Mouse (Mus musculus) kidney, postnatal 14 days (tissue): ENCODE data around the gene Ssh2.

Experiments
- DNase-seq: peaks from one replicate; pipeline ENCODE4 v3.0.0; 2022; ENCODE audit warnings: mixed read lengths

Gene Ssh2

DNA sequence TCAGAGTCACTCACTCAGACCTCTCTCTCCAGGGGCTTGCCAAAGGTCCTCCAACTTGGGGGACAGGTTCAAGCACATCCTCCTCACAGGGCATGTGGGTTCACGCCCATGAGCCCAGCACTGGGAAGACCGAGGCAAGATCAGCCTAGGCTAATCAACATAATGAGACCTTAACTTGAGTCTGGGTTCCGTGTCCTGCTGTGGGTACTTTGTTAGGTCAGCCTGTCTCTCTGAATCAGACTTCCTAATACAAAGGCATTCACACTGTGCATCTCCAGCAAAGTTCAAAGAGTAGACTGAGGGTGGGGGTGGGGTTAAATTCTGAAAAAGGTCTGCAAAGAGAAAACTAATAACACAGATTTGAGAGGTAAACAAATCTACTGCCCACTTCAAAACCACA, 249.0 kb downstream of the Ssh2 start:
- no peak for DNase-seq

- no peak for DNase-seq
These were observed 250.5 kb downstream of the Ssh2 start for GRCm38 (mm10) chr11:77466544-77466943.

- DNase-seq, result peak; percentile 87
These were observed 251.1 kb downstream of the Ssh2 start for GRCm38 (mm10) chr11:77467157-77467556.

GRCm38 (mm10) chr11:77467784-77468183, 251.7 kb downstream of the Ssh2 start:
- peak; percentile 79 for DNase-seq

DNA sequence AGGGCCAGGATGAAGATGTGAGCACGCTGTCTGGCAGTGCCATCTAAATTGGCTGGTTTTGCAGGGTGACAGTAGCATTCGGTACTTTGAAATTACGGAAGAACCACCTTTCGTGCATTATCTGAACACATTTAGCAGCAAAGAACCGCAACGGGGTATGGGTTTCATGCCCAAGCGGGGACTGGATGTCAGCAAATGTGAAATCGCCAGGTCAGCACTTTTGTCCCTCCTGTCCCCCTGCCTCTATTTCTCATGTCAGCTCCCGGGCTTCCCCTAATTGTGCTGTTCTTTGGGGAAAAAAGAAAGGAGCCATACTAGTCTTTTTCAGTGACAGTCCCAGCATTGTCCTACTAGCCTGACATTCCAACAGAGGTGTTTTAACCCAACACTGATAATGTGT, 252.3 kb downstream of the Ssh2 start:
- DNase-seq, result no peak

- no peak for DNase-seq
These were observed 255.3 kb downstream of the Ssh2 start for GRCm38 (mm10) chr11:77471407-77471806.

DNA sequence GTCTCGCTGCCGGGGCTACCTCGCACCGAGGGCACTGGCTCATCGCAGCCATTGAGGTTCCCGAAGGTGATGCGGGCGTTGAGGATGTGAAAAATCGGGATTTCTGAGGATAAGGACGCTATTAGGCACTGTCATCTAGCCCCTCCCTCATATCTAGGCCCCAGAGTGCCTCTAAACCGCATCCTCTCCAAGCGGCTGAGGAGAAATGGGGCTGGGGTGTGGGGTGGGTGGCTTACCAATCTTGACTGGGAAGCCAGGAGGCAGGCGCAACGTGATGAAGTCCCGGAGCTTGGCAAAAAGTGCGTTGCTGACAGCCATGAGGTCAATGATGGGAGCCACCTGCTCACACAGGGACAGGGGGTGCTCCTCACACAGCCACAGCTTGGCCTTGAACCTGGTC, 256.7 kb downstream of the Ssh2 start:
- DNase-seq, result no peak

- peak; percentile 6 for DNase-seq
These were observed 260.1 kb downstream of the Ssh2 start for GRCm38 (mm10) chr11:77476216-77476615.

DNA sequence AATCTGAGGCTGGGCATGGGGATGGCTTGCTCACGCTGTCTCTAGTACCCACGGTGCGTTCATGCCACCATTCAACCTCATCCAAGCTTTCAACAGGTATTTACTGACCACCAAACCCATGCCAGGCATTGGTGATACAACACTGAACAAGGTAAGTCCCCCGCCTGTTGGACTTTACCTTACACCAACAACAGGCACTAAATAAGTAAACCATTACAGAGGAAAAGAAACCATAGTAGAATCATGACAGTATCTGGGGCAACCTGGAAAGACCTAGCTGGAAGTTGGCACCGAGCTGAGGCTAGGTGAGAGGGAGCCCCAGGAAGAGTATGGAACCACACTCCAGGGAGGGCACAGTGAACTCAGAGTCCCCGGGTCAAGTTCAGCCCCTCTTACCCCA, 260.8 kb downstream of the Ssh2 start:
- DNase-seq, result peak; percentile 20

GRCm38 (mm10) chr11:77483043-77483442, 267.0 kb downstream of the Ssh2 start:
- DNase-seq, result no peak

GRCm38 (mm10) chr11:77483510-77484255, 267.6 kb downstream of the Ssh2 start:
- no peak for DNase-seq

- DNase-seq, result no peak
These were observed 269.1 kb downstream of the Ssh2 start for GRCm38 (mm10) chr11:77485229-77485628.

GRCm38 (mm10) chr11:77486798-77487197, 270.7 kb downstream of the Ssh2 start:
- DNase-seq, result peak; percentile 27

GRCm38 (mm10) chr11:77488771-77489581, 272.9 kb downstream of the Ssh2 start:
- DNase-seq, result peak; percentile 17

DNA sequence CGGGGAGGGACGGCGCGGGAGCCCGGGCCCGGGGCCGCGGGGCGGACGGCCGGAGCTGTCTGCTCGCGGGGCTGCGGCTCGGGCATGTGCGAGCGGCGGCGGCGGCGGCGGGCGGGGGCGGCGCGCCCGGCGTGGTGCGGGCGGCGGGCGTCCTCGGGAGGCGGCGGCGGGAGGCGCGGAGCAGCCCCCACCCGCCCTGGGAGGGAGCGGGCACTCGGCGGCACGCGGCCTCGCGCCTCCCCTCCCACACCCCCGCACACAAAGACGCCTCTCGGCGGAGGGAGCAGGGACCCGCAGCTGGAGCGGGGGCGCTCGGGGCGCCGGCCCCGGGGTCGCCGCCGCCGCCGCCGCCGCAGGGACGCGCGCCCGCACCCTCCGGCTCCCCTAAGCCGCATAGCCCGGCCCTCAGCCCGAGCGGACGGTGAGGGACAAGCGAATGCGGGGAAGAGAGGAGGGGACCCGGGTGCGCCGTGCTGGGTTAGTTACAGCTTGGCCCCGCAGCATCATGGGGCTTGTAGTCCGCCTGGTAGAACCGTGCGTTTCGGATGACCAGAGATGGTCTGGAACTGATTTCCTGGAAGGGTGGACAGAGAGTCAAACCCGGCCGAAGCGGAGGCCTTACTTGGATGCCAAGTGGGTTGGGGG, 273.6 kb downstream of the Ssh2 start, which contains the start of gene Ankrd13b:
Ankrd13b (minus strand) TSS at position 88 of the 645 bp plus-strand sequence.
- DNase-seq, result peak; percentile 86

DNA sequence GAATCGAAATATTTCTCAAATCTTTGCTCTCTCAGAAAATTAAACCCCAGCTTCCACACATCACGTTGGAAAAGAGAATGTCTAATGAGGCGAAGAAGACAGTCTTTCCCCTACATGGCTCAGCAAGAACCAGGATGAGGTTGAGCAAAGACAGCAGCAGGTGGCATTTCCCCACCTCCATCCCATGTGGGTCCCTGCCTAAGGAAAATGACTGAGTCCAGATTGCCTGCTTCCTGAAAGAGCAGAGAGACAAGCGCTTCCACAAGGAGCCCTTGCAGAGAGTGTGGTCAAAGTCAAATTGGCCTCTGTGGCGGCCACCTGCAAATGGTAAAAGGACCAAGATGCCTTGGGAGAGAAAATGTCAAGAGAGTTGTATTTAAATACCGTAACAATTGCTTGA, 274.4 kb downstream of the Ssh2 start:
- peak; percentile 2 for DNase-seq

GRCm38 (mm10) chr11:77491123-77491501, 275.0 kb downstream of the Ssh2 start:
- DNase-seq, result peak; percentile 92

DNA sequence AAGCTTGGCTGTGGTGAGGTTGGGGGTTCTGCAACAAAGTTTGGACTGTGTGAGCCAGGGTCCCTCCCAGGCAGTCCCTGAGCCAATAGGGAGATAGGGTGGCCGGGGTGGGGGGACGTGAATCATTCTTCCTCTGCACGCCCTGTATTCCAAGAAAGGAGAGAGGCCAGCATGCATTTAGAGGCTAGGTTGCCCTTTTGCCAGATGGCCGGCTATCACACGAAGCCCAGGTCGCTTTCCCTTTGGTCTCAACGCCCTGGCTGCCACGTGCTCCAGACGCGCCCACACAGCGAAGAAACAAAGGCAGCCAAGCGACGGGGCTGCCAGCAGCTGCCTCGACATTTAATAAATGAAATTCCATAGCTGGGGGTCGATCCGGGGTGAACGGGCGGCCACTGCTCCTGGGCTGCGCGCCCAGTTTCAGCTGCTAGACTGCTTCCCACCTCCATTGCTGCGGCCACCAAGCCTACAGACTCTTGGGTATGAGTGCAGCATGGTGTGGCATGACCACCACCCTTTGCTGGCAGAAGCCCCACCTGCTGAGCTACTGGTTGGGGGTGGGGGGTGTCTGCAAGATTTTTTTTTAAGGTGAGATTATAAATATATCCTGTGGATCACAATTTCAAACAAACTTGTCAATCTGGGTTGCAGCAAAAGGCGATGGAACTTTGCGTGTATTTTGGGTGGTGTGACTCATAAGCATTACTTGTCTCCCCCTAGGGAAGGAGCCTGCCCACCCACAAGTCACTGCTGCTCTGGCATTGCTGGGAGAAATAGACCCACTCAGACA, 275.6 kb downstream of the Ssh2 start:
- DNase-seq, result peak; percentile 79

DNA sequence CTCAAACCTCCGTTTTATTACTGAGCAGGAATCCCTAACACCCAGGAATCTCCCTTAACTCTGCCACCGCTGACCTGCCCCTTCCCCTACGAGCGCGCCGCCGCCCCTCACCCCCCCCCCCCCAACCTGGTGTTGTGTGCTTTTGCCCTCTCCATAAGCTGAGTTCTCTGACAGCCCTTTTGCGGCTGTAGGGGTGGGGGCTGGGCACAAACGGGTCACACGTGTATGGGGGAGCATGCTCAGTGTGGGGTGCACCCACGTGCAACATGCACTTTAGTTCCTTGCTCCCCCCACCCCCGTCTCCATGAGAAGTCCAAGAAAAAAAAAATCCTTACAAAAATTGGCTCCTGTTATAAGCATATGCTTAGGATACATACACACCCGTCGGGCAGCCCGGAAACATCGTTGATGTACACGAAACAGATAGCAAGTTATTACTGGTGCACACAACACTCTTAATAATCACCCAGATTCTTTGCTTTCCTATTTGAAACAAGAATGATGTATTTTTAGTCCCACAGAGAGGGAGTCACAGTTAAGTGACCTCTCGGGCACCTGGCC, 276.3 kb downstream of the Ssh2 start:
- DNase-seq, result peak; percentile 44

GRCm38 (mm10) chr11:77492911-77493332, 276.8 kb downstream of the Ssh2 start:
- peak; percentile 97 for DNase-seq

DNA sequence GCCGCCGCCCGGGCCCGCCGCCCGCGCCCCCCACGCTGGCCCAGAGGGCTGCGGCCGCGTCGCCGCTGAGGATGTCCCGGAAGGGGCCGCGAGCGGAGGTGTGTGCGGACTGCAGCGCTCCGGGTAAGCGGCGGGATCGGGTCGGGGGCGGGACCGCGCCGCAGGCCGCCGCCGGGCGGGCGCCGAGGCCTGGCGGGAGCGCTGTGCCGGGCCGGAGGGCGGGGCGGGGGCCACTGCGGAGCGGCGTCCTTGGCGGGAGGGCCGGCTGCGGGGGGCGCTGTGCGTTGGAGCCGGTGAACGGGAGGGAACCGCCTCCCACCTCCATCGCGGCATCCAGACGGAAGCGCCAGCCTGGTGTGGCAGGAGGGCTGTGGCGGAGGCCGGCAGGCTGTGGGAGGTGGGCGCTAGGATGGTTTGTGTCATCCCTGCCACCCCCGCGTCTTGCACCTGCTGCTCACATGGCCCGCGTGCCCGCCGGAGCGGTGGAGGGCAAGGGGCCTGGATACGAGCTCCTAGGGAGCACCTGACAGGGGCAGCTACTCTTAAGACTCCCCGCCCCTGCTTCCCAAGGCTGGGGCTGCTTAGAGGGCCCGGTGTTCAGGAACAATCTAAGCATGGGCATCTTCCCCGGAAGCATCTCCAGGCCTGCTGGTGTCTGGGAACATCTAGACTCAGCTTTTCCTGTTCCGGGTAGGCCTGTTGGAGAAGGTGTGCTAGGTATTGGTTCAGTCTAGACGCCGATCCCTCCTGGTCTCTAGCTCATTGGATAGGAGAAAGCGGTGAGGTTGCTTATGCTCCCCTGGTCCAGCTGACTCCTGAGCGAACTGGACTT, 277.6 kb downstream of the Ssh2 start, which contains the start of gene Git1:
Git1 (plus strand) TSS at position 51 of the 832 bp plus-strand sequence.
- peak; percentile 62 for DNase-seq
